Mouse (Mus musculus) monocyte, adult 5-6 weeks (primary cell): Measurements from ENCODE around the gene Gpsm2. TPM values are rescaled to one million over a fixed set of nuclear protein-coding genes. Genes with fewer than 3 reads are reported as not detected.
"Not testable (repeated sequence)": the region's sequence is repeated elsewhere in the genome, so short reads cannot be mapped to it uniquely, and the experiment has no call there.

ENCODE experiments used
- ATAC-seq: fragments of 153-309, 156-312 bp; replicated peaks from 2 replicates; pipeline ENCODE4 v1.8.0; 2017; ENCODE audit warnings: mild to moderate bottlenecking; ENCODE audit not compliant: low TSS enrichment, insufficient number of reproducible peaks, severe bottlenecking, poor library complexity, low FRiP score
- total RNA-seq: library from RNA; stranded (forward); fragments of 200-1000, 200-491, 200-594 nt; gene quantifications from 3 replicates; pipeline ENCODE4 v1.2.3, GENCODE M21; 2017

Gene Gpsm2
- total RNA-seq, 1 experiment from 2014 or later = 9.6 TPM

GRCm38 (mm10) chr3:108685701-108686100 is 36.4 kb downstream of the Gpsm2 start:
- ATAC-seq = no peak

- not testable (repeated sequence) for ATAC-seq
Measured at GRCm38 (mm10) chr3:108683597-108683996, 38.5 kb downstream of the Gpsm2 start.

GRCm38 (mm10) chr3:108681004-108681403 is 41.1 kb downstream of the Gpsm2 start:
- no peak for ATAC-seq

GRCm38 (mm10) chr3:108676616-108677015 is 45.5 kb downstream of the Gpsm2 start:
- ATAC-seq = no peak

- no peak for ATAC-seq
Measured at GRCm38 (mm10) chr3:108660941-108661340, 61.2 kb downstream of the Gpsm2 start.

- no peak for ATAC-seq
Measured at GRCm38 (mm10) chr3:108658612-108659011, 63.5 kb downstream of the Gpsm2 start.

GRCm38 (mm10) chr3:108655486-108655885 is 66.6 kb downstream of the Gpsm2 start:
- no peak for ATAC-seq

GRCm38 (mm10) chr3:108654566-108654965 is 67.5 kb downstream of the Gpsm2 start:
- no peak for ATAC-seq

GRCm38 (mm10) chr3:108653710-108654379 is 68.3 kb downstream of the Gpsm2 start, which contains the start of gene Clcc1:
Gene Clcc1, plus strand, starts transcription at chr3:108653913.
- ATAC-seq = peak; percentile 92

GRCm38 (mm10) chr3:108652866-108653642 is 69.1 kb downstream of the Gpsm2 start:
- ATAC-seq = peak; percentile 5; the same call in 1 of the 2 replicates

GRCm38 (mm10) chr3:108647681-108648080 is 74.4 kb downstream of the Gpsm2 start:
- ATAC-seq = not testable (repeated sequence)

- ATAC-seq = no peak
Measured at GRCm38 (mm10) chr3:108646036-108646435, 76.1 kb downstream of the Gpsm2 start.

GRCm38 (mm10) chr3:108644856-108645255 is 77.3 kb downstream of the Gpsm2 start:
- ATAC-seq = no peak

GRCm38 (mm10) chr3:108640998-108641397 is 81.1 kb downstream of the Gpsm2 start:
- ATAC-seq = no peak

- no peak for ATAC-seq
Measured at GRCm38 (mm10) chr3:108639412-108639811, 82.7 kb downstream of the Gpsm2 start.

GRCm38 (mm10) chr3:108634761-108635160 is 87.3 kb downstream of the Gpsm2 start:
- no peak for ATAC-seq
